Mouse (Mus musculus) gastrocnemius, postnatal 10 days (tissue): ENCODE measurements at regions not wholly inside any gene's neighbourhood (a gene's known extent, or its start where the extent isn't known, plus 50 kb on each side); places are given as distances from the start of the nearest gene placed in this dataset.
A peak's percentile ranks its signal among the peaks of the same experiment; 100 is the strongest.

ENCODE experiments used
- DNase-seq: peaks from one replicate; pipeline ENCODE4 v3.0.0; 2021; ENCODE audit warnings: mixed read lengths
- microRNA-seq, 2 experiments: library from miRNA; unstranded; fragments of <30 nt; microRNA quantifications; one replicate each; pipeline ENCODE4 v1.2.0; 2021

GRCm38 (mm10) chr2:94590494-94590893 lies 152.6 kb upstream of the Api5 start:
- no peak for DNase-seq

DNA sequence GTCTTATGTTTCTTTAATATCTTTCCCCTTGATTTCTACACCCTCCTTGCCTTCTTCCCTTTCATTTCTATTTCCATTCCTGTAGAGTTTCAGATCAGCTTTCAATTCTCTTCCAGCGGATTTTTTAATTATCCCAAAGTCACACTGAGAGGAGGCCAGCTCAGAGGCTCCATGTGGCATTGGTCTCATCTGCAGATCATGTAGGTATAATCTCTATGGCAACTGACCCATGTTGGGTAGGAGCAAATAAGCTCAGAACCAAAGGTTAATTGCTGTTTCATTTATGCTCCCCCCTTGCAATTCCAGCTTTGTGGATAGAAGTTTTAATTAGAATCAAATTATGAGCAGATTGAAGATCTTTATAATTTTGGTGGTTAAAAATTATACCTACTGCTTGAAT lies 149.3 kb upstream of the Api5 start:
- DNase-seq: no peak

DNA sequence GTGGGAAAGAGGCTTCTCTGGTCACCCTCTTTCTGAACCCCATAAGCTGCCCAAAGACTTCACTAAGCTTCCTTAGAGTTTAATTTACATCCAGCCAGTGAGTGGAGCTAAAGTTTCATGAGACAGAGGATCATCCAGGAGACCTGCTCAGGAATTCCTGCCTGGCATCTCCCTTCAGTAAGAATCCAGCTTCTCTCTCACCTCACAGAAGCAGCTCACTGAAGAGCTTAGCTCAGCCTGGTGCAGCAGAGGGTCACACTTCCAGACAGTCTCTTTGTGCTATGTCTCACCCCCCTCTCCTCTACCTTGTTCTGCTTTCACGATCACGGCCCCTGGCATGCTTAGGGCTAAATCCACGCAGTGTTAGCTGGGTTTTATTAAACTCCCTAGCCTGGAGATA lies 133.7 kb upstream of the Api5 start:
- DNase-seq: no peak

DNA sequence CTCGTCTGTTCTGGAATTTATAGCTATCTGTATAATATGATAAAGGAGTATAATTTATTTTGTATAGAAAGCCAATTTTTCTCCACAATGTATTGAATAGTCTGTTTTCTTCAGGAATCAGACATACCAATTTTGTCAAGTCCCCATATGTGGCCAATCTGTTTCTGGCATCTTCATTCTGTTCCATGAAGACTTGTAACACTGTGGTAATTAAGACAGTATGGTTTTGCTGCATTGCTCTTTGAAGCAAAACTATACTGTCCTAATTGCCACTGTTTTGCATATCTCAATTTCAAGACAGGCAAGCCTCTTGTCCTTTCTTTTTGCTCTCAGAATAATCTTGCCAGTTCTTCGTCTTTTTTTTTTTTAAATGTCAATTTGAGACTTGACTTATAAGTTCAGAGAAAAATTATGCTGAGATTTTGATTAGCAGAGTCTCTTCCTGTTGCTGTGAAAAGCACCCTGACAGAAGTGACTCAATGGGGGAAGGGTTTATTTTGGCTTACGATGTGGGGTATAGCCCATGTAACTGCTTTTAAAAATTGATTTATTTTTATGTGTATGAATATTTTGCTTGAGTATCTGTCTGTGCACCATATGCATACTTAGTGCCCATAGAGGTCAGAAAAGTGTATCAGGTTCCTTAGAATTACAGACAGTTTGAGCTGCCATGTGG lies 103.4 kb upstream of the Api5 start:
- no peak for DNase-seq

GRCm38 (mm10) chr2:94536631-94537030 lies 98.7 kb upstream of the Api5 start:
- no peak for DNase-seq

- DNase-seq: no peak
Observed at GRCm38 (mm10) chr2:94531175-94531574, 93.2 kb upstream of the Api5 start.

GRCm38 (mm10) chr2:94524536-94524935 lies 86.6 kb upstream of the Api5 start:
- DNase-seq: peak; percentile 16

DNA sequence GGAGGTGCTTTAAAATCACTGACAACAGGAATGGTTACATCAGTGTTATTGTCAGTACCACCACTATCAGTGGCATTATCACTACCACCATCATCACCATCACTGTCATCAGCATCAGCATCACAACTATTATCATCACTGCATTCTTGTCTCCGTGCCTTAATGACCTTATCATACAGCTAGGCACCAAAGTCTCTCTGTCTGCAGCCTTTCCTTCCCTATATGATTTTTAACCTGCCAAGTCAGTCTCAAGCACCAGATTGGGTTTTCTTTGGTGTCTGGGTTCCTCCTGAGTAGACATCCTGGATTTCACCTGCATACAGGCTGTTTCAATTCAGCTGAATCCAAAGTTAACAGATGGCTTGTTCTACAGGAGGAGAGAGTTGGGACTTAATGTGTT lies 78.9 kb upstream of the Api5 start:
- DNase-seq: no peak

DNA sequence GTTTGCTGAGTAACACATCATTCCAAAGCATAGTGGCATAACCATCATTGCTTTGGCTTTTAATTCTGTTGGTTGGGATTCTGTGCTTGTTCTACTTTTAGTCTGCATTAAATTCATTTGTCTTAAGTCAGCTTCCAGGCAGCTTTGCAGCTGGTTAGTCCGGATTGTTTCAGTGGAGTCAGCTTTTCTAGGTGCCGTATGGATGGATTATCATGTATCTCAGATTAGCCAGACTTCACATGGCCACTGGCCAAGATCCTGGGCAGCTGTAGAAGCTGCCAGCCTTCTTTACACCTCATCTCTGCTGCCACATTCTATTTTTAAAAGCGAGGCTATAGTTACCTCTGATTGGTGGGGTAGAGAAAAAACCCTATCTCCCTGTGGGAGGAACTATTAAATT lies 74.1 kb upstream of the Api5 start:
- DNase-seq: no peak

- DNase-seq: no peak
Observed at GRCm38 (mm10) chr2:94500649-94501048, 62.7 kb upstream of the Api5 start.

DNA sequence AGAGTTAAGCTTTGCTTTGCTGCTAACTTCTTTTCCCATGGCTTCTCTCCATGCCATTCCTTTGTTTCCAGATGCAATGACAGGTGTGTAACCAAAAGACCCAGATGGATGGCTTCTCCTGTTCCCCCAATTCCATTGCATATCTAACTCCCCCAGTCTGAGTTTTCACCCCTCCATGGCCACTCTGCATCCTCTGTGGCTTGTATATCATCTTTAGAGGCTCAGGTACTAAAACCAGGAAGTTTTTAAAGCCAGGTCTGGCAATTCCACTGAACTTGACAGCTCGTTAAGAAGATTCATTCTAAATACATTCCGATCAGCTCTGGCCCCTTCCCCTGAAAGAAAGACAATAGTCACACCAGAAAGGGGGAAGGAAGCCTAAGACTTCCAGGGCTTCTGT lies 60.6 kb upstream of the Api5 start:
- no peak for DNase-seq

Small RNA genes lying in the stretch of these regions (microRNA-seq; reads per million reads assigned to microRNA genes)
- 0 reads per million in 2 experiments for gene Gm44461
